Mouse (Mus musculus): ENCODE results near the gene Cst6. TPM values are rescaled to one million over a fixed set of nuclear protein-coding genes. Genes with fewer than 3 reads are reported as not detected.

Gene Cst6
- polyA plus RNA-seq, 1 experiment = 0.54 TPM

- Histone ChIP-seq H3K4me1 (peaks cover 46% of the 10 kb centered on the region), H3K4me3 (replicated peaks) (no peak overlapping the region)
Observed at GRCm38 (mm10) chr19:5296630-5297029, 52.7 kb downstream of the Cst6 start.

DNA sequence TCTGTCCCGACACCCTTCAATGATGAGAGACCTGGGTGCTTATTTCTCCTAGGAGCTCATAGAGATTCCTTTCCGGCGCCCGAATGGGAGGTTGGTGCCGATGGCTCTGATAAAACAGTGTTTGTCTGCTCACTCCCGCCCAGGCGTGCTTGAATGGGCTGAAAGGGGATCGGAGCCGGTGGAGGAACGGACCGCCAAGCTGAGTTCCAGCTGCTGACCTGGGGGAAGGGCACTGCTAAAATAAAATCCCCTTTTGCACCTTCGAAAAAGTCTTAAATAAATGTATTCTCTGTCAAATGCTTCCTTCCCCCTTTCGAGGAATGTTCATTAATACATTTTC, 53.7 kb downstream of the Cst6 start:
- no peaks in the 10 kb centered on the region for H3K9me3 ChIP-seq
- peak overlapping the region; percentile 98 for H3K4me3 ChIP-seq (replicated peaks)
- peaks cover 45% of the 10 kb centered on the region for H3K4me1 ChIP-seq
- TF ChIP-seq FLI1 (IDR thresholded peaks at IDR 0.05; ENCODE audit: low read length) (no peak), GATA1 (IDR thresholded peaks at IDR 0.05; ENCODE audit: borderline replicate concordance, low read length) (no peak)
- H3K27me3 ChIP-seq (replicated peaks) = peaks cover 24% of the 10 kb centered on the region
- peaks cover 36% of the 10 kb centered on the region for H3K36me3 ChIP-seq (replicated peaks; ENCODE audit: low read length)

More at GRCm38 (mm10) chr19:5296630-5297029, 52.7 kb downstream of the Cst6 start:
- no peaks in the 10 kb centered on the region for H3K9me3 ChIP-seq
- H3K36me3 ChIP-seq (replicated peaks; ENCODE audit: low read length) = peaks cover 26% of the 10 kb centered on the region
- peaks cover 27% of the 10 kb centered on the region for H3K27me3 ChIP-seq (replicated peaks)
- TF ChIP-seq FLI1 (IDR thresholded peaks at IDR 0.05; ENCODE audit: low read length) (no peak), GATA1 (IDR thresholded peaks at IDR 0.05; ENCODE audit: borderline replicate concordance, low read length) (no peak)

DNA sequence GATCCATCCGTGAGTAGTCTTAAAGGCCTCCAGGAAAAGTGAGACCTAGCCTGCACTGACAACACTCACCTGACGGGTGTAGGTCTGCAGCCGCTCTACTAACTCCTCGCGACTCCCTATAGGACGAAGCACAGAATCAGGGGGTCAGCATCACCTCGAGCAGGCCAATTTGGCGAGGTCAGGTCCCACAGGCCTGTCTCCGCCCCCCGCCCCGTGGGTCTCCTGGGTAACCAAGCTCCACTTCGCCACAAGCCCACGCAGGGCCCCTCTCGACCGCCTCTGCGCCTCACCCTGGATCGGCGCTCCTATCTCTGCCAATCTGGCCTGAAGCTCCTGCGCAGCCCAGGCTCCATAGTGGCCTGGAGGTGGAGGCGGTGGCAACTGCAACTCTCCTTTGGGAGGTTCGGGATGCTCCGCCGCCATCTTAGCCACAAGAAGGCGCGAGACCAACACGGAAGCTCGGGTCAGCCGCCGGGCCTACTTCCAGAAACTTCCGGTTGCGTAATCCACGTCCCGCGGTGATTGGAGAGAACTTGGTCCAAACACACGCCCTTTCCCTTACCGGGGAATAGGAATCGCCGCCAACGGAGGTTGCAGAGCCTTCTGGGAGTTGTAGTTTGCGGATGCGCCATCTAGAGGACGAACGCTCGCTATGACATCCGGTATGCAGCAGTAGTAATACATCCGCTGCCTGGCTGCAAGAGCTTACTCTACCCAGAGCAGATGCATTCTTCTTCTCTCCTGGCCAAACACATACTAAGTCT, 54.2 kb downstream of the Cst6 start, which contains the start of gene Sf3b2:
Sf3b2 (minus strand) TSS at position 484 of the 764 bp plus-strand sequence.
- Histone ChIP-seq H3K9me3 (no peaks in the 10 kb centered on the region), H3K36me3 (replicated peaks; ENCODE audit: low read length) (peaks cover 41% of the 10 kb centered on the region)

More for the DNA sequence above, 54.2 kb downstream of the Cst6 start, which contains the start of gene Sf3b2:
- peaks cover 40% of the 10 kb centered on the region for H3K4me1 ChIP-seq
- peak within 1 kb of the TSS; percentile 98 for H3K4me3 ChIP-seq (replicated peaks)
- TF ChIP-seq GATA1 (IDR thresholded peaks at IDR 0.05; ENCODE audit: borderline replicate concordance, low read length) (no peak), FLI1 (IDR thresholded peaks at IDR 0.05; ENCODE audit: low read length) (peak; percentile 82)
- H3K27me3 ChIP-seq (replicated peaks) = peaks cover 19% of the 10 kb centered on the region

Other genes starting within 250 kb of the Cst6 start
- 445 and 649 TPM in 2 replicates for gene Rab1b, start 242.5 kb downstream of the Cst6 start, polyA plus RNA-seq (2012; ENCODE audit: insufficient read depth, low replicate concordance)
- gene Klc2, start 231.0 kb downstream of the Cst6 start, polyA plus RNA-seq (2012; ENCODE audit: insufficient read depth, low replicate concordance) = 12.7 and 17.2 TPM in 2 replicates
- 40.2 and 130 TPM in 2 replicates for gene Pacs1, start 76.5 kb downstream of the Cst6 start, polyA plus RNA-seq (2012; ENCODE audit: insufficient read depth, low replicate concordance)
- gene Sf3b2, start 54.1 kb downstream of the Cst6 start, polyA plus RNA-seq (2012; ENCODE audit: insufficient read depth, low replicate concordance) = 158 and 268 TPM in 2 replicates
- not detected in 2 replicates for gene Gal3st3, start 51.2 kb downstream of the Cst6 start, polyA plus RNA-seq (2012; ENCODE audit: insufficient read depth, low replicate concordance)
- not detected in 2 replicates for gene Catsper1, start 13.8 kb downstream of the Cst6 start, polyA plus RNA-seq (2012; ENCODE audit: insufficient read depth, low replicate concordance)
- 4.8 and 48.1 TPM in 2 replicates for gene Eif1ad, start 17.2 kb upstream of the Cst6 start, polyA plus RNA-seq (2012; ENCODE audit: insufficient read depth, low replicate concordance)
- 21.6 and 178 TPM in 2 replicates for gene Banf1, start 17.6 kb upstream of the Cst6 start, polyA plus RNA-seq (2012; ENCODE audit: insufficient read depth, low replicate concordance)
- gene Sart1, start 39.1 kb upstream of the Cst6 start, polyA plus RNA-seq (2012; ENCODE audit: insufficient read depth, low replicate concordance) = 44.3 and 152 TPM in 2 replicates
- 2.6 TPM in 1 of 2 replicates, not detected in the other for gene Tsga10ip, start 53.0 kb upstream of the Cst6 start, polyA plus RNA-seq (2012; ENCODE audit: insufficient read depth, low replicate concordance)
- 369 and 449 TPM in 2 replicates for gene Drap1, start 75.4 kb upstream of the Cst6 start, polyA plus RNA-seq (2012; ENCODE audit: insufficient read depth, low replicate concordance)
- 100 and 136 TPM in 2 replicates for gene AI837181, start 75.6 kb upstream of the Cst6 start, polyA plus RNA-seq (2012; ENCODE audit: insufficient read depth, low replicate concordance)
- 4.3 TPM in 1 of 2 replicates, not detected in the other for gene Fosl1, start 98.0 kb upstream of the Cst6 start, polyA plus RNA-seq (2012; ENCODE audit: insufficient read depth, low replicate concordance)
- gene Ccdc85b, start 108.3 kb upstream of the Cst6 start, polyA plus RNA-seq (2012; ENCODE audit: insufficient read depth, low replicate concordance) = 4.9 and 12.3 TPM in 2 replicates
- 25.9 and 134 TPM in 2 replicates for gene Fibp, start 111.0 kb upstream of the Cst6 start, polyA plus RNA-seq (2012; ENCODE audit: insufficient read depth, low replicate concordance)
- gene Ctsw, start 118.9 kb upstream of the Cst6 start, polyA plus RNA-seq (2012; ENCODE audit: insufficient read depth, low replicate concordance) = not detected in 2 replicates
- 2.0 TPM in 1 of 2 replicates, not detected in the other for gene Efemp2, start 124.4 kb upstream of the Cst6 start, polyA plus RNA-seq (2012; ENCODE audit: insufficient read depth, low replicate concordance)
- gene Mus81, start 138.8 kb upstream of the Cst6 start, polyA plus RNA-seq (2012; ENCODE audit: insufficient read depth, low replicate concordance) = 40.1 and 41.1 TPM in 2 replicates
- 2,588 and 4,768 TPM in 2 replicates for gene Cfl1, start 140.9 kb upstream of the Cst6 start, polyA plus RNA-seq (2012; ENCODE audit: insufficient read depth, low replicate concordance)
- gene 1700020D05Rik, start 154.2 kb upstream of the Cst6 start, polyA plus RNA-seq (2012; ENCODE audit: insufficient read depth, low replicate concordance) = not detected in 2 replicates
- gene Snx32, start 161.0 kb upstream of the Cst6 start, polyA plus RNA-seq (2012; ENCODE audit: insufficient read depth, low replicate concordance) = 3.6 and 4.0 TPM in 2 replicates
- gene Ovol1, start 211.1 kb upstream of the Cst6 start, polyA plus RNA-seq (2012; ENCODE audit: insufficient read depth, low replicate concordance) = not detected in 2 replicates
- gene Ap5b1, start 218.5 kb upstream of the Cst6 start, polyA plus RNA-seq (2012; ENCODE audit: insufficient read depth, low replicate concordance) = 23.7 and 35.2 TPM in 2 replicates